Mouse (Mus musculus) natural killer cell, adult 2 months (primary cell): Measurements from ENCODE around the gene Cracr2a.

Experiments used
- DNase-seq, 2 experiments: peaks; one replicate each; pipeline ENCODE4 v3.0.0; 2022; ENCODE audit warnings: low spot score in 2 of 2

The Cracr2a gene

DNA sequence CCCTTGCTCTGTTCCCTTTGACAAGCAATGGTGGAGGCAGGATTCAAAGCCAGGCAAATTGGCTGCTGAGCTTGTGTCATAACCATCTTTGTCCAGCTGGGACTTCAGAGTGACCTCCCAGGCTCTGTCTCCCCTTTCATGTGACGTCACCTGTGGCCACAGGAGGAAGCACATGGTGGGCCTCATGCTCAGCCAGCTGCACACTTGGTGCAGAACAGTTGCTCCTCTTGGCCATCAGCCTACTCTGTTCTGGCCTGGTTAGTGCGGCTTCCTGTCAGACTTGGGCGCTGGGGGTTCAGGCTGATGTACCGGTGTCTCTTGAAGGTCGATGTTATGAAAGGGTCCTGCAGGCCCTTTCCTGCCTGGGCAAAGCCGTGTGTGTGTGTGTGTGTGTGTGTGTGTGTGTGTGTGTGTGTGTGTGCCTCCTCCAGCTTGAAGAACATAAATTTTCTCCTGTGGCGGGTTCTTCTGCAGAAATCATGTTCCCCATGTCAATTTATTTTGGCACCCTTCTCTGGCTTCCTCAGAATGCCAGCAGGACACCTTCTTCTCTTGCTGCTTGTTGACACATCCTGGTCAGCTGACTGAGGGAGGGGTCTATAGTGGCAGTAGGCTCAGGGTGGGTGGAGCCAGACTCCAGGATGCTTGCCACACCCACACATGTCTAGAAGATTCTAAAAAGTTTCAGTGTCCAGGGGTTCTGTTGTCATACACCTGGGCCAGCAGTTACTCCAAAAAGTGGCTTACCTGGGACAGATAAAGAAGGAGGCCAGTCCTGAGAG lies 5.0 kb downstream of the Cracr2a start:
- peak; percentile 72 to 82 for DNase-seq

- no peak for DNase-seq
These were observed 10.9 kb downstream of the Cracr2a start for GRCm38 (mm10) chr6:127571849-127572550.

DNA sequence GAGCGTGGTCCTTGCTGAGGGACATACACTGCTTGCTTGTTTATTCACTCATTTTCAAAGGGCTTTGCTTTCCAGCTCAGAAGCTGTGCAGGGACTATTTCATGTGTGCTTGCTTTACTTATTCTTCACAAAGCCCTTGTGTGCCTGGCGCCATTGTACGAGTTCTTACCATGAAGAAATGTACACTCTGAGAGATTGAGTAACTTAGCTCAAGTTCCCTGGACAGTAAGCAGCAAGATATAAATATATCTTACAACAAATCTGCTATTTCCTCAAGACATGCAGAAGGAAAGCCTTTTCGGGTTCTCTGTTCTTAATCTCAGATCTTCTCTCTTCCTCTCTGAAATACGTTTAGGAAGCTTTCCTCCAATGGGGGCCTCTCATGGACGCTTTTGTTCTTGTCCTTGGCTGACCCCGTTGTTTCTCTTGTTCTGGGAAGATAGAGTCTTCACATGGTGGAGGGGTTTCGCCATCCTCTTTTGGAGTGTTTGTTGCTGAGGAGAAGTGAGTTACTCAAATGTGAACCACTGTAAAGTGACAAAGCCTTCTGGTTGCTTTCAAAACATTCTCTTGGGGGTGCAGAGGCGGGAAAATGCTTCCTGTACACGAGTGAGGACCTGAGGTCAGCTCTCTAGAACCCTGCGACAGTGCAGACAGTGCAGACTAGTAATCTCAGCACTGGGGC lies 12.8 kb downstream of the Cracr2a start:
- no peak for DNase-seq

GRCm38 (mm10) chr6:127575194-127575593 lies 14.1 kb downstream of the Cracr2a start:
- DNase-seq = no peak

- DNase-seq = no peak
These were observed 16.6 kb downstream of the Cracr2a start for GRCm38 (mm10) chr6:127577688-127578087.

- no peak for DNase-seq
These were observed 17.2 kb downstream of the Cracr2a start for GRCm38 (mm10) chr6:127578316-127578715.

GRCm38 (mm10) chr6:127578810-127579209 lies 17.7 kb downstream of the Cracr2a start:
- no peak for DNase-seq

DNA sequence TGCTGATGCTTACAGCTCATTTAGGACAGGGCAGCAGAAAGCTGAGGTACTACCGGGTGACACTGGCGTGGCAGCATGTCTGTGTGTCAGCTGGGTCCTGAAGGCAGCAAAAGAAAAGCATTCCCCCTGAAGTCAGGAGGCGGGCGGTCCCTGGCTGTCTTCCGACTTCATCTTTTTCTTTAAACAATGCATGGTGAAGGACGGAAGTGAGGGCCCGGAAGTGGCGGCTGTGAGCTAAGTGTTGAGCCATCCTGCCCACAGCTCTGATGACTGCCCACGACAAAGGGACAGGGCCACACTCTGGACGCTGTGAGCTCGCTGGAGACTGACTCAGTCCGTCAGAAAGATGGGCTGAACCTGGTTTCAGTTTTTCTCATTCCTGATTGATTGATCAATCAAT lies 20.8 kb downstream of the Cracr2a start:
- peak; percentile 74 to 82 for DNase-seq

DNA sequence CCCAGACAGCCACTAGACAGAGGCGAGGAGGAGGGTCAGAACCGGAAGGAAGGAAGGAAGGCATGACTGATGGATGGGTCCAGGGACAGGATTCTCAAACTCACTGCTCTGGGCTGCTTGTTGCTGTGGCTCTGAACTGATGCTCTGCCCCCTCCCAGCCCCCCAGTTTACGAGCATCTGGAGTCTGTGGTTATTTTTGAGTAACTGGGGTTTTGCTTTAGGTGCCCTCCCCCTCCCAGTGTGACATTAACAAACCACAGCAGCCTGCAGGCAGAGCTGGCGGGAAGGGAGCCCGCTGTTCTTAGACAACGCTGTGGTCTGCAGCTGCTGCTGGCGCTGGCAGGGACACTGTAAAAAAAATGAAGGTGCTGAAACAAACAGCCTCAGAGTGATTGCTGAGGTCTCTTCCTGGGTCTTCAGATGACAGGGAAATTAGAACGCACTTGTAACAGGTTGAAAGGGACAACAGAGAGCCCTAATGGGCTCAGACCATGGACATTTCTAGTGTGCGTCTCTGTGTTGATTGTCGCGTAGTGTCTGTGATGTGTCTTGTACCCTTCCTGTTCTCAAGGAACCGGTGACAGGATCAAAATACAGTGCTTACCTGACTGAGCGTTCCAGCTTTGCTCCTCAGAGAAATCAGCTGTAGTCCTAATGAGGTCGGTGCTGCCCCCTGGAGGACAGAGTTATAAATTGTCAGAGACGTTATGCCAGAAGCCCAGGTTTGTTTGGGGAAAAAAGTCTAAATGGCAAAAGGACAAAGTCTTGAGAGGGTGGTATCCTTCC lies 21.4 kb downstream of the Cracr2a start:
- peak; percentile 85 for DNase-seq

DNA sequence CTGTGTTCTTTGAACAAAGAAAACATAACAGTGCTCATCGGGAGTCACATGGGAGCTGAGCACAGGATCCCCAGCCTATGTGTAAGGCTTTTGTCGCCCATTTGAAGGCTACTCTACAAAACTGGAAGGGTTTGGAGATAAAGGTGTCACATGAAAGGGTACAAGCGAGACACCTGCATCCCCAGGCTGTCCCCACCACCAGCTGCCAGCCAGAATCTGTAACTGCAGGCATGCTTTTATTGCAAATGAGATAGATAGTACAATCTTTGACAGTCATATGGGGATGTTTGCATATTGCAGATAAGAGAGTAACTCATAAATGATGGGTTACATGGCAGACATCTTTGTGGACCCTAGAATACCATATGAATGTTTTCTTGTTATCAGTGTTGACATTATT lies 30.3 kb downstream of the Cracr2a start:
- no peak for DNase-seq

- DNase-seq = no peak
These were observed 32.3 kb downstream of the Cracr2a start for GRCm38 (mm10) chr6:127593487-127593886.

DNA sequence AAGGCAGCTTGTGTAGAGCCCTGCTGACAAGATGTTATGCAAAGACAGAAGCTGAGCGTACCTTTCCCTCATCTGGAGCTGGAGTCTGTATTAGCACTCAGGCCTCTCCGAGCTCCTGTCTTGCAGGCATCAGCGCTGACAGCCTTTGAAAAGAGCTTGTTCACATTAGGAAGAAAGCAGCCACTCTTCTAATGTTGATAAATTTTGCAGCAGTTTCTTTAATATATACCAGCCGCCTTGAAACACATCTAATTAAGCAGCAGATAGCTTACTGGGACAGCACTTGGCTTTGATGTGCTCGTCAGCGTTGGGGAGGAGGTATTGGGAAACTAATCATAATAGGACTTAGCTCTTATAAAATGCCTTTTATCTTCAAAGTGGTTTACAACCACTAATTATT lies 38.1 kb downstream of the Cracr2a start:
- no peak for DNase-seq

GRCm38 (mm10) chr6:127605067-127606025 lies 44.2 kb downstream of the Cracr2a start:
- no peak for DNase-seq

GRCm38 (mm10) chr6:127609673-127610072 lies 48.5 kb downstream of the Cracr2a start:
- no peak for DNase-seq

- no peak for DNase-seq
These were observed 50.1 kb downstream of the Cracr2a start for GRCm38 (mm10) chr6:127611216-127611615.

GRCm38 (mm10) chr6:127614083-127614984 lies 53.2 kb downstream of the Cracr2a start:
- DNase-seq = peak in 1 of 2 experiments; percentile 35

GRCm38 (mm10) chr6:127616623-127617022 lies 55.5 kb downstream of the Cracr2a start:
- DNase-seq = no peak

- DNase-seq = peak; percentile 58 to 80
These were observed 56.3 kb downstream of the Cracr2a start for GRCm38 (mm10) chr6:127617258-127618025.

GRCm38 (mm10) chr6:127618686-127619085 lies 57.5 kb downstream of the Cracr2a start:
- no peak for DNase-seq
